Mouse (Mus musculus) R1 (cell line): ENCODE data around the gene Rexo2.
"Not testable (repeated sequence)": the region's sequence is repeated elsewhere in the genome, so short reads cannot be mapped to it uniquely, and the experiment has no call there.

Source experiments
- DNase-seq: peaks from one replicate; pipeline ENCODE4 v3.0.0-alpha.2; 2018; ENCODE audit warnings: low read depth, low spot score

Gene Rexo2

GRCm38 (mm10) chr9:48480411-48481213 is at the start of gene Rexo2:
Gene Rexo2, minus strand, starts transcription at chr9:48480623.
- peak; percentile 96 for DNase-seq

GRCm38 (mm10) chr9:48526520-48526919 is 46.1 kb upstream of the Rexo2 start:
- no peak for DNase-seq

GRCm38 (mm10) chr9:48525566-48525965 is 45.1 kb upstream of the Rexo2 start:
- peak; percentile 46 for DNase-seq

- DNase-seq, result not testable (repeated sequence)
Observed at GRCm38 (mm10) chr9:48520405-48520804, 40.0 kb upstream of the Rexo2 start.

- DNase-seq, result no peak
Observed at GRCm38 (mm10) chr9:48517372-48518130, 37.1 kb upstream of the Rexo2 start.

- DNase-seq, result no peak
Observed at GRCm38 (mm10) chr9:48516615-48517371, 36.4 kb upstream of the Rexo2 start.

- DNase-seq, result no peak
Observed at GRCm38 (mm10) chr9:48515332-48515731, 34.9 kb upstream of the Rexo2 start.

- no peak for DNase-seq
Observed at GRCm38 (mm10) chr9:48510134-48510533, 29.7 kb upstream of the Rexo2 start.

- no peak for DNase-seq
Observed at GRCm38 (mm10) chr9:48504741-48505365, 24.4 kb upstream of the Rexo2 start.

GRCm38 (mm10) chr9:48503001-48503400 is 22.6 kb upstream of the Rexo2 start:
- DNase-seq, result no peak

- peak; percentile 15 for DNase-seq
Observed at GRCm38 (mm10) chr9:48501192-48501591, 20.8 kb upstream of the Rexo2 start.

GRCm38 (mm10) chr9:48495548-48495932 is 15.1 kb upstream of the Rexo2 start:
- DNase-seq, result peak; percentile 75

GRCm38 (mm10) chr9:48494817-48495547 is 14.6 kb upstream of the Rexo2 start, which contains the start of the genes Rbm7 and Gm5617:
Gene Rbm7, minus strand, starts transcription at chr9:48495299.
Gene Gm5617, plus strand, starts transcription at chr9:48495442.
- peak; percentile 95 for DNase-seq

- DNase-seq, result no peak
Observed at GRCm38 (mm10) chr9:48481214-48482134, 1.1 kb upstream of the Rexo2 start.

GRCm38 (mm10) chr9:48479838-48480410 is 499 bp downstream of the Rexo2 start:
- peak; percentile 42 for DNase-seq

- no peak for DNase-seq
Observed at GRCm38 (mm10) chr9:48478808-48479207, 1.6 kb downstream of the Rexo2 start.

GRCm38 (mm10) chr9:48476236-48477165 is 3.9 kb downstream of the Rexo2 start:
- DNase-seq, result no peak

GRCm38 (mm10) chr9:48474367-48474766 is 6.1 kb downstream of the Rexo2 start:
- no peak for DNase-seq
